Mouse (Mus musculus) ES-E14 (cell line): ENCODE data around the gene Slmap.
A peak's percentile ranks its signal among the peaks of the same experiment; 100 is the strongest.

Source experiments
- CHD2 ChIP-seq: IDR thresholded peaks from 2 replicates; pipeline ENCODE4 v1.6.1; 2014; ENCODE audit warnings: mild to moderate bottlenecking, low read depth, low read length, inconsistent platforms
- HCFC1 ChIP-seq: IDR thresholded peaks from 2 replicates; pipeline ENCODE4 v1.6.1; 2012; ENCODE audit warnings: low read length, inconsistent platforms, borderline replicate concordance; ENCODE audit not compliant: insufficient read depth
- MAFK ChIP-seq: IDR thresholded peaks from 2 replicates; pipeline ENCODE4 v1.6.1; 2014; ENCODE audit warnings: mild to moderate bottlenecking, low read depth, low read length, inconsistent platforms; ENCODE audit not compliant: insufficient read depth
- ZC3H11A ChIP-seq: IDR thresholded peaks from 2 replicates; pipeline ENCODE4 v1.6.1; 2012; ENCODE audit warnings: low read depth, mild to moderate bottlenecking, inconsistent platforms, low read length, borderline replicate concordance
- ZNF384 ChIP-seq: IDR thresholded peaks from 2 replicates; pipeline ENCODE4 v1.6.1; 2012; ENCODE audit warnings: low read depth, low read length, inconsistent platforms

DNA sequence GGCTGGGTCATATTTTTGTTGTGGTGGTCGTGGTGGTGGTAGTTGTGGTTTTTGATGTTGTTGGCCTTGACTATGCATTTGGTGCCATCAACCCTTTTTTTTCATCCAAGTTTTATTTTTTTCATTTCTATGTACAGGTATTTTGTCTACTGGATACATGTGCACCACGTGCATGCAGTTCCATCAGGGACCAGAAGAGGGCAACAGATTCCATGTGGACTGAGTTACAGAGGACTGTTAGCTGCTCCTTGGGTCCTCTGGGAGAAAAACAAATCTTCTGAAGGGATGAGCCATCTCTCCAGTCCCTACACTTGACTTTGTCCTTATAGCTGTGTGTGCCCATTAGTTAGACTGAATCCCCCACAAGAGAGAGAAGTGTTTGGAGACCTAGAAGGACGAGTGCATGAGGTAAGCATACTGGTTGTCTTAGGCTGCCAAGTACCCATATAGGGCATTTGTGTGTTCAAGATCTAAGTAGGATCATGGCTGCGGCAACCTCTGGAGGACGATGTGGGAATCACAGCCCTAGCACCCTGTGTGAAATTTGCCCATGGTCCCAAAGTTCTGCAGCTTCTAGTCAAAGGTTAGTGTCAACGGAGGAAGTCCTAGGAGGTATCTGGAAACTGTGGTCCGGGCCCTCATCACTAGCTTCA is 136.1 kb downstream of the Slmap start:
- TF ChIP-seq ZNF384, result no peak
- TF ChIP-seq CHD2, result no peak
- TF ChIP-seq ZC3H11A, result peak; percentile 38
- TF ChIP-seq HCFC1, result no peak
- no peak for TF ChIP-seq MAFK
